Mouse (Mus musculus) pancreas, adult 10 weeks (tissue): Measurements from ENCODE around the gene Slit1. TPM values are rescaled to one million over a fixed set of nuclear protein-coding genes. Genes with fewer than 3 reads are reported as not detected.

Source experiments
- polyA plus RNA-seq: library from polyadenylated mRNA; stranded (reverse); fragments of 350-450 nt; fragmentation: Illumina TruSeq; extraction: RNeasy Lipid Tissue Mini Kit (QIAGEN cat#74804); gene quantifications from one replicate; pipeline ENCODE4 v1.2.3, GENCODE M21; 2015; ENCODE audit warnings: low read depth, low replicate concordance; ENCODE audit not compliant: insufficient read depth

Gene Slit1
- polyA plus RNA-seq, result not detected

DNA sequence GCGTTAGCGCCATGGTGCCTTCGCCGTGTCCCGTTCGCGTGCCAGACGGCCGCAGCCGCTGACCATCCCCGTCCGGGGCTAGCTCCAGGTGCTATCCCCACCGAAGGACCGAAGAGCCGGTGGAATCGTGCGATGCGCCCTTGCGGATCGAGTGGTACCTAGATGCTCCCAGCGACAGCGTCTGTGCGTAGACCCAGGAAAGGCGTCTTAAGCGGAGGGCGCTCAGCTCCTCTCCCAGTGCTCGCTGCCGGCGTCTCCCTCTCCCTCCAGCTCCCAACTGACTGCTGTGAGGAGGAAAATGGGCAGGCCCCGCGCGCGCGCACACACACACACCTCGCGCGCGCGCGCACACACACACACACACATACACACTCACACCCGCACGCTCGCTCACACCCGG lies at the start of gene Slit1:
Gene Slit1 (minus strand): TSS at position 270 of the 400 bp plus-strand sequence.

GRCm38 (mm10) chr19:41581706-41582420 lies 161.6 kb downstream of the Slit1 start, which contains the start of gene Gm340:
TSS of gene Gm340 (plus strand) at chr19:41582370.

Other genes starting within 250 kb of the Slit1 start
- 0.78 TPM for gene Gm340, start 161.3 kb downstream of the Slit1 start, polyA plus RNA-seq
- gene Arhgap19, start 58.4 kb upstream of the Slit1 start, polyA plus RNA-seq, result 0.59 TPM
- gene Frat1, start 86.3 kb upstream of the Slit1 start, polyA plus RNA-seq, result 2.3 TPM
- 0.50 TPM for gene Frat2, start 104.5 kb upstream of the Slit1 start, polyA plus RNA-seq
- 2.3 TPM for gene Rrp12, start 152.5 kb upstream of the Slit1 start, polyA plus RNA-seq
- gene Pgam1, start 168.3 kb upstream of the Slit1 start, polyA plus RNA-seq, result 26.9 TPM
- 7.2 TPM for gene Exosc1, start 189.8 kb upstream of the Slit1 start, polyA plus RNA-seq
- gene Zdhhc16, start 189.8 kb upstream of the Slit1 start, polyA plus RNA-seq, result 13.8 TPM
- 12.2 TPM for gene Mms19, start 237.5 kb upstream of the Slit1 start, polyA plus RNA-seq
- 4.7 TPM for gene Ubtd1, start 238.1 kb upstream of the Slit1 start, polyA plus RNA-seq